Mouse (Mus musculus): ENCODE data around the gene Cacna1c. TPM values are rescaled to one million over a fixed set of nuclear protein-coding genes. Genes with fewer than 3 reads are reported as not detected.
A peak's percentile ranks its signal among the peaks of the same experiment; 100 is the strongest.
"Not testable (repeated sequence)": the region's sequence is repeated elsewhere in the genome, so short reads cannot be mapped to it uniquely, and the experiment has no call there.

Cacna1c gene
- polyA plus RNA-seq, 1 experiment from 2014 or later, result 0.30 TPM

GRCm38 (mm10) chr6:119215040-119215613 is 18.9 kb upstream of the Cacna1c start:
- no peak overlapping the region for H3K4me2 ChIP-seq (ENCODE audit: low read depth, low read length)
- no peaks in the 10 kb centered on the region for H3K9me3 ChIP-seq (replicated peaks; ENCODE audit: control insufficient read depth, low read length)
- H3K36me3 ChIP-seq (ENCODE audit: control insufficient read depth, insufficient read depth), result no peaks in the 10 kb centered on the region
- WGBS (ENCODE audit: insufficient replicate concordance), result 73% methylated on average over 10 of the region's 10 CpGs
- no peak overlapping the region for H3K4me3 ChIP-seq (ENCODE audit: low read depth, low read length)
- H3K27me3 ChIP-seq (ENCODE audit: control insufficient read depth, insufficient read depth, low read depth, low read length), result no peaks in the 10 kb centered on the region
- no peak overlapping the region for H3K9ac ChIP-seq (ENCODE audit: low read depth, low read length)
- no peaks in the 10 kb centered on the region for H3K4me1 ChIP-seq (ENCODE audit: control insufficient read depth, low read depth, low read length)
- H3K27ac ChIP-seq (ENCODE audit: low read length), result no peak overlapping the region
- no peak for ATAC-seq (ENCODE audit: low read depth)

DNA sequence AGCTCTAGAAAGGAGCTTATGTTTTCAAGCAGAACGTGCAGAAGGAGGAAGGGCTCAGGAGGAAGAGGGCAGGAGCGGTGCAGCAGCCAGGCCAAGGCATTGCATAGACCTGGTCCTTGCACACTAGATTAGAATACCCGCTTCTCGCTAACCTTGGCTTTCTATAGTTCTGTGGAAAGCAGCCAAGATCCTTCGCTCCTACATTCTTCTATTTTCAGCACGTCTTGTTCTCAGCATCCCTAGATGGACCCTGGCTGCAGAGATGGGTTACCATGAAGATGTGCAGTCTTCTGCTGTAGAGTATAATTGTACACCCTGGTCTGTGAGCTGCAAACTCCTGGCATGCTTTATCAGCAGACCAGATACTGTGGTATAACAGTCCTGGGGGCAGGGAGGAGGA is 18.0 kb upstream of the Cacna1c start:
- no peak overlapping the region for H3K4me3 ChIP-seq (ENCODE audit: low read depth, low read length)

DNA sequence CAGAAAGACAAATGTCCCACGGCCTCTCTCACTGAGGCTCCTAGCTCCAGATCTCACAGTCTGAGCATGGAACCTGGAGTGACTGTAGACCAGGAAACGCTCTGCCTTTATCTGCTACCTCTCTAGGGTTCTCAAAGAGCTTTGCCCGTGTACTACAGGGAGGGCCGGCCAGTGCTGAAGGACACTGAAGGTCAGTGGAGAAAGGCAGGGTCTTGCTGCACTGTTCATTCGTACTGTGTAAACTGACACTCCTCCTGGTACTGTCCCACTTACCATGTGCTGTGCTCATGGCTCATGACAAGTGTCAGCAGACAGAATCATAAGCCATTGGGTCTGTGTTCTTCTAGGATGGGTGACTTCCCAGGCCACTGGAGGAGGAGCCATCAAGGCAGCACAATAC is 17.2 kb upstream of the Cacna1c start:
- Histone ChIP-seq H3K9ac (ENCODE audit: low read depth, low read length) (no peak overlapping the region), H3K36me3 (ENCODE audit: control insufficient read depth, insufficient read depth) (no peaks in the 10 kb centered on the region), H3K4me2 (ENCODE audit: low read depth, low read length) (no peak overlapping the region), H3K4me3 (ENCODE audit: low read depth, low read length) (no peak overlapping the region), H3K27ac (ENCODE audit: low read length) (no peak overlapping the region), H3K9me3 (replicated peaks; ENCODE audit: control insufficient read depth, low read length) (no peaks in the 10 kb centered on the region), H3K4me1 (ENCODE audit: control insufficient read depth, low read depth, low read length) (no peaks in the 10 kb centered on the region), H3K27me3 (ENCODE audit: control insufficient read depth, insufficient read depth, low read depth, low read length) (no peaks in the 10 kb centered on the region)
- no peak for ATAC-seq (ENCODE audit: low read depth)
- 71% methylated on average over 5 of the region's 5 CpGs for WGBS (ENCODE audit: insufficient replicate concordance)

More for the DNA sequence above, 18.0 kb upstream of the Cacna1c start:
- 56% methylated on average over 6 of the region's 6 CpGs for WGBS (ENCODE audit: insufficient replicate concordance)
- no peak for ATAC-seq (ENCODE audit: low read depth)
- H3K27ac ChIP-seq (ENCODE audit: low read length), result no peak overlapping the region
- H3K27me3 ChIP-seq (ENCODE audit: control insufficient read depth, insufficient read depth, low read depth, low read length), result no peaks in the 10 kb centered on the region
- no peak overlapping the region for H3K4me2 ChIP-seq (ENCODE audit: low read depth, low read length)
- no peak overlapping the region for H3K9ac ChIP-seq (ENCODE audit: low read depth, low read length)
- no peaks in the 10 kb centered on the region for H3K4me1 ChIP-seq (ENCODE audit: control insufficient read depth, low read depth, low read length)
- H3K9me3 ChIP-seq (replicated peaks; ENCODE audit: control insufficient read depth, low read length), result no peaks in the 10 kb centered on the region
- H3K36me3 ChIP-seq (ENCODE audit: control insufficient read depth, insufficient read depth), result no peaks in the 10 kb centered on the region

DNA sequence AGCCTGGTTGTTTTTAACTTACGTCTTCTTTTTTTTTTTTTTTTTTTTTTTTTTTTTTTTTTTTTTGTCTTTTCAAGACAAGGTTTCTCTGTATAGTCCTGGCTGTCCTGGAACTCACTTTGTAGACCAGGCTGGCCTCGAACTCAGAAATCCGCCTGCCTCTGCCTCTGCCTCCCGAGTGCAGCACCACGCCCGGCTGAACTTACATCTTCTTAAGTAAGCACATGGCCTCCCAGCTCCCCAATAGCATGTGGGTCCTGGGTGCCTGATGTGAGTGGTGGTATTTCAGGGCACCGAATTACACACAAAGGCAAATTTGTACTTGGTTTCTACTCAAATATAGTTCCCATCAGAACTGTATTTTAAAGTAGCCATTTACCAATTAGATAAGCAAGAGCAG is 9.8 kb upstream of the Cacna1c start:
- not testable (repeated sequence) for H3K4me3 ChIP-seq (ENCODE audit: low read depth, low read length); H3K4me1 ChIP-seq (ENCODE audit: control insufficient read depth, low read depth, low read length); H3K27ac ChIP-seq (ENCODE audit: low read length); H3K9ac ChIP-seq (ENCODE audit: low read depth, low read length); H3K4me2 ChIP-seq (ENCODE audit: low read depth, low read length); H3K27me3 ChIP-seq (ENCODE audit: control insufficient read depth, insufficient read depth, low read depth, low read length); ATAC-seq (ENCODE audit: low read depth); H3K9me3 ChIP-seq (replicated peaks; ENCODE audit: control insufficient read depth, low read length); H3K36me3 ChIP-seq (ENCODE audit: control insufficient read depth, insufficient read depth)
- 76% methylated on average over 7 of the region's 7 CpGs for WGBS (ENCODE audit: insufficient replicate concordance)

GRCm38 (mm10) chr6:119204915-119205314 is 8.7 kb upstream of the Cacna1c start:
- no peak overlapping the region for H3K27ac ChIP-seq (ENCODE audit: low read length)
- no peak overlapping the region for H3K9ac ChIP-seq (ENCODE audit: low read depth, low read length)
- no peaks in the 10 kb centered on the region for H3K9me3 ChIP-seq (replicated peaks; ENCODE audit: control insufficient read depth, low read length)
- WGBS (ENCODE audit: insufficient replicate concordance), result 65% methylated on average over 3 of the region's 3 CpGs
- H3K36me3 ChIP-seq (ENCODE audit: control insufficient read depth, insufficient read depth), result no peaks in the 10 kb centered on the region
- no peak overlapping the region for H3K4me3 ChIP-seq (ENCODE audit: low read depth, low read length)
- no peak overlapping the region for H3K4me2 ChIP-seq (ENCODE audit: low read depth, low read length)
- no peaks in the 10 kb centered on the region for H3K27me3 ChIP-seq (ENCODE audit: control insufficient read depth, insufficient read depth, low read depth, low read length)
- no peak for ATAC-seq (ENCODE audit: low read depth)
- no peaks in the 10 kb centered on the region for H3K4me1 ChIP-seq (ENCODE audit: control insufficient read depth, low read depth, low read length)

- H3K27ac ChIP-seq (ENCODE audit: low read length), result no peak overlapping the region
- ATAC-seq (ENCODE audit: low read depth), result no peak
- H3K9ac ChIP-seq (ENCODE audit: low read depth, low read length), result no peak overlapping the region
- no peak overlapping the region for H3K4me2 ChIP-seq (ENCODE audit: low read depth, low read length)
- no peaks in the 10 kb centered on the region for H3K4me1 ChIP-seq (ENCODE audit: control insufficient read depth, low read depth, low read length)
- no peaks in the 10 kb centered on the region for H3K9me3 ChIP-seq (replicated peaks; ENCODE audit: control insufficient read depth, low read length)
- WGBS (ENCODE audit: insufficient replicate concordance), result 80% methylated on average over 7 of the region's 7 CpGs
- no peaks in the 10 kb centered on the region for H3K36me3 ChIP-seq (ENCODE audit: control insufficient read depth, insufficient read depth)
- H3K27me3 ChIP-seq (ENCODE audit: control insufficient read depth, insufficient read depth, low read depth, low read length), result no peaks in the 10 kb centered on the region
- no peak overlapping the region for H3K4me3 ChIP-seq (ENCODE audit: low read depth, low read length)
These were observed 8.1 kb upstream of the Cacna1c start for GRCm38 (mm10) chr6:119204286-119204685.

- no peak for ATAC-seq (ENCODE audit: low read depth)
- WGBS (ENCODE audit: insufficient replicate concordance), result 79% methylated on average over 4 of the region's 4 CpGs
- Histone ChIP-seq H3K36me3 (ENCODE audit: control insufficient read depth, insufficient read depth) (no peaks in the 10 kb centered on the region), H3K27me3 (ENCODE audit: control insufficient read depth, insufficient read depth, low read depth, low read length) (no peaks in the 10 kb centered on the region), H3K4me1 (ENCODE audit: control insufficient read depth, low read depth, low read length) (no peaks in the 10 kb centered on the region), H3K9ac (ENCODE audit: low read depth, low read length) (no peak overlapping the region), H3K9me3 (replicated peaks; ENCODE audit: control insufficient read depth, low read length) (no peaks in the 10 kb centered on the region), H3K4me3 (ENCODE audit: low read depth, low read length) (no peak overlapping the region), H3K27ac (ENCODE audit: low read length) (no peak overlapping the region), H3K4me2 (ENCODE audit: low read depth, low read length) (no peak overlapping the region)
These were observed 5.4 kb upstream of the Cacna1c start for GRCm38 (mm10) chr6:119201575-119201974.

GRCm38 (mm10) chr6:119200362-119200761 is 4.1 kb upstream of the Cacna1c start:
- Histone ChIP-seq H3K27ac (ENCODE audit: low read length) (peak overlapping the region; percentile 45; the same call in 1 of the 2 replicates), H3K4me3 (ENCODE audit: low read depth, low read length) (no peak overlapping the region), H3K9me3 (replicated peaks; ENCODE audit: control insufficient read depth, low read length) (no peaks in the 10 kb centered on the region), H3K4me2 (ENCODE audit: low read depth, low read length) (peak overlapping the region; percentile 18; the same call in 1 of the 2 replicates), H3K4me1 (ENCODE audit: control insufficient read depth, low read depth, low read length) (no peaks in the 10 kb centered on the region), H3K36me3 (ENCODE audit: control insufficient read depth, insufficient read depth) (no peaks in the 10 kb centered on the region), H3K27me3 (ENCODE audit: control insufficient read depth, insufficient read depth, low read depth, low read length) (no peaks in the 10 kb centered on the region), H3K9ac (ENCODE audit: low read depth, low read length) (no peak overlapping the region)
- 69% methylated on average over 5 of the region's 5 CpGs for WGBS (ENCODE audit: insufficient replicate concordance)
- ATAC-seq (ENCODE audit: low read depth), result peak; percentile 81

DNA sequence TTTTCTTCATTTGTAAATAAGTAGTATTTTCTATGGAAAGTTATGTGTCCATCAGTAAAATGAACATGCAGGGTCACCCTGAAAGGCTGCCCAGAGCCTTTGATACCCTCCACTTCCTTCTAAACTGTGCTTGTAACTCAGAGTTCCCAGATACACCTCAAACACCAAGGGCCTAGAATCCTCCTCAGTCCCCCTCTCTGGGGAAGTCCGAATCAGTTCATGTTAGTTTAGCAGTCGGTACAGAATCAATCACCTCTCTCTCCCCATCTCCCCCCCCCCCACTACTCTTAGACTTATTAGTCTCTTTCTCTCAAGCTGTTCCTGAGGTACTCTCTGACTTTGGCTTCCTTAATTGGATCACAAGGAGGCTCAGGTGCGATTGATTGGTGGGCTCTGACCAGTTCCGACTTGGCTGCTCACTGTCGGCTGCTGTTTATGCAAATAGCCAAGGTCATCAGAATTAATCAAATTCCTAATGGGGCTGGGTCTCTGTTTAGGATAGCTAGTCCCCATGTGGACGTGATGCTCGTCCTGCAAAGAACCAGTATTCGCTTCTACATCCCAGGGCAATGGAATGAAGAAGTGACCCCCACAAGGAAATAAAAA is 3.2 kb upstream of the Cacna1c start:
- H3K27me3 ChIP-seq (ENCODE audit: control insufficient read depth, insufficient read depth, low read depth, low read length), result no peaks in the 10 kb centered on the region
- no peak overlapping the region for H3K4me2 ChIP-seq (ENCODE audit: low read depth, low read length)
- 54% methylated on average over 8 of the region's 8 CpGs for WGBS (ENCODE audit: insufficient replicate concordance)
- H3K36me3 ChIP-seq (ENCODE audit: control insufficient read depth, insufficient read depth), result no peaks in the 10 kb centered on the region
- no peak overlapping the region for H3K27ac ChIP-seq (ENCODE audit: low read length)
- no peaks in the 10 kb centered on the region for H3K9me3 ChIP-seq (replicated peaks; ENCODE audit: control insufficient read depth, low read length)
- no peak overlapping the region for H3K9ac ChIP-seq (ENCODE audit: low read depth, low read length)
- ATAC-seq (ENCODE audit: low read depth), result no peak
- H3K4me3 ChIP-seq (ENCODE audit: low read depth, low read length), result no peak overlapping the region
- H3K4me1 ChIP-seq (ENCODE audit: control insufficient read depth, low read depth, low read length), result no peaks in the 10 kb centered on the region

Measured in liver, embryonic 16.5 days (tissue).